Mouse (Mus musculus) liver, embryonic 14.5 days (tissue): ENCODE measurements at regions not wholly inside any gene's neighbourhood (a gene's known extent, or its start where the extent isn't known, plus 50 kb on each side); places are given as distances from the start of the nearest gene placed in this dataset.

ENCODE experiments used
- CTCF ChIP-seq: IDR thresholded peaks from 2 replicates; pipeline ENCODE4 v1.5.1; 2016; ENCODE audit warnings: antibody characterized with exemption, low read depth, control low read depth
- EP300 ChIP-seq: IDR thresholded peaks from 2 replicates; pipeline ENCODE4 v1.6.1; 2016; ENCODE audit warnings: antibody characterized with exemption, low read depth

- TF ChIP-seq EP300 (no peak), CTCF (no peak)
These were observed 1086.4 kb upstream of the 2610301B20Rik start for GRCm38 (mm10) chr4:9787795-9788365.
